Mouse (Mus musculus) liver, embryonic 15.5 days (tissue): ENCODE data around the gene Prdm15. TPM values are rescaled to one million over a fixed set of nuclear protein-coding genes. Genes with fewer than 3 reads are reported as not detected.

Experiments used
- ATAC-seq: fragments of 200-750 bp; cut with Nextera tagmentation; 2 replicates; pipeline ENCODE4 v1.8.0; 2017; ENCODE audit warnings: moderate number of reproducible peaks, mild to moderate bottlenecking, moderate library complexity; ENCODE audit not compliant: insufficient read depth
- H3K27ac ChIP-seq: fragments of 300-500 bp; sonication (generic); replicated peaks from 2 replicates; pipeline ENCODE4 v1.5.1; 2015; ENCODE audit warnings: mild to moderate bottlenecking, inconsistent platforms
- H3K27me3 ChIP-seq: fragments of 300-500 bp; sonication (generic); 2 replicates; pipeline ENCODE4 v1.6.1; 2015; ENCODE audit warnings: mild to moderate bottlenecking, inconsistent platforms
- H3K36me3 ChIP-seq: fragments of 300-500 bp; sonication (generic); replicated peaks from 2 replicates; pipeline ENCODE4 v1.6.1; 2015; ENCODE audit warnings: moderate library complexity, mild to moderate bottlenecking, inconsistent platforms
- H3K4me1 ChIP-seq: fragments of 300-500 bp; sonication (generic); replicated peaks from 2 replicates; pipeline ENCODE4 v1.6.1; 2015; ENCODE audit warnings: inconsistent platforms
- H3K4me2 ChIP-seq: fragments of 300-500 bp; sonication (generic); 2 replicates; pipeline ENCODE4 v1.6.1; 2015; ENCODE audit warnings: moderate library complexity, mild to moderate bottlenecking, inconsistent platforms
- H3K4me3 ChIP-seq: fragments of 300-500 bp; sonication (generic); replicated peaks from 2 replicates; pipeline ENCODE4 v1.5.1; 2015; ENCODE audit warnings: mild to moderate bottlenecking, inconsistent platforms
- H3K9ac ChIP-seq: fragments of 300-500 bp; sonication (generic); 2 replicates; pipeline ENCODE4 v1.6.1; 2015; ENCODE audit warnings: moderate library complexity, mild to moderate bottlenecking, inconsistent platforms
- H3K9me3 ChIP-seq: fragments of 300-500 bp; sonication (generic); replicated peaks from 2 replicates; pipeline ENCODE4 v1.6.1; 2016; ENCODE audit warnings: inconsistent platforms
- WGBS: fragments of 180-500 bp; shearing (Covaris S2); methylation state at CpG from one replicate; pipeline ENCODE4 v1.1.7; 2015; ENCODE audit warnings: mixed read lengths; ENCODE audit not compliant: insufficient replicate concordance; 5-methylcytosine and 5-hydroxymethylcytosine counted together
- polyA plus RNA-seq: library from polyadenylated mRNA; unstranded; fragments of >200 nt; fragmentation: Nextera tagmentation; extraction: Ambion mirVana; gene quantifications from 2 replicates; pipeline ENCODE4 v1.2.1, GENCODE M21; 2015

The Prdm15 gene
- polyA plus RNA-seq, 1 experiment from 2014 or later = 2.7 TPM

DNA sequence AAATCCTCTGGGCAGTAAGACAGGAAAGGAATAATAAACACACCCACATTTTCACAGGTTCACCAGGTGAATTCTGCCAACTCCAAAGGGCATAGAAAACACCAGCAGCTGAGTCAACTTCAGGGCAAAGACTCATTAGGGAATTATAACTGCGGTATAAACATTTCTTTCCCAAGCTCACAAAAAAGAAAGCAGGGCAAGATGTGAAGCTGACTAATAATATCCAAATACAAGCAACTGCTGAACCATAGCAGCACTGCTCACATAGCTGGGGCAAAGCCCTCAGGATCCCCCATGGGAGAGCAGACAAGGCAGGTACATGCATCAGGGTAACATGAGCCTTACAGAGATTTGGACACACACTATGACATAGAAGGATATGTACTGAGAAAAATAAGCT is 34.2 kb downstream of the Prdm15 start:
- H3K4me1 ChIP-seq = no peaks in the 10 kb centered on the region
- H3K36me3 ChIP-seq = peaks cover 70% of the 10 kb centered on the region
- no peaks in the 10 kb centered on the region for H3K27me3 ChIP-seq
- no peaks in the 10 kb centered on the region for H3K9me3 ChIP-seq
- no peak overlapping the region for H3K4me2 ChIP-seq
- 86% methylated on average over 1 of the region's 1 CpGs for WGBS
- ATAC-seq = no peak
- H3K4me3 ChIP-seq = no peak overlapping the region
- H3K9ac ChIP-seq = no peak overlapping the region
- no peak overlapping the region for H3K27ac ChIP-seq

DNA sequence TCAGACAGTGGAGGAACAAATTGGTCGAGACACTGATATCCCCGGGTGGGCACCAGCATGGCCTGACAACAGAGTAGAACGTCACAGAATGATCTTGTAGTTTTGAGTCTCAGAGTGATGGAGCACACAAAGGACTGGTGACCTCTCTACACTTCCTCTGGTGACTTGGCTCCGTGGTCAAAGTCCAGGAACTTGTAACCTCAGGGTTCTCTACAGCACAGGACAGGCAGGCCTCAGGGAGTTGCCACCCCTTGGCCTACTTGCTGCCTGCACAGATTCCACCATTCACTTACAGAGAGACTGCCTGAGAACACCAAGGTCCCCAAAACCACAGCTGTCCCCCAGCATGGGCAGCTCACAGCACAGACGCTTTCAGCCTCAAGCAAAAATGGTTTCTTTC is 36.4 kb downstream of the Prdm15 start:
- H3K4me2 ChIP-seq = no peak overlapping the region
- no peak overlapping the region for H3K4me3 ChIP-seq
- 57% methylated on average over 5 of the region's 5 CpGs for WGBS
- no peaks in the 10 kb centered on the region for H3K27me3 ChIP-seq
- H3K9me3 ChIP-seq = no peaks in the 10 kb centered on the region
- no peaks in the 10 kb centered on the region for H3K4me1 ChIP-seq
- H3K36me3 ChIP-seq = peaks cover 76% of the 10 kb centered on the region
- H3K9ac ChIP-seq = no peak overlapping the region
- no peak for ATAC-seq
- no peak overlapping the region for H3K27ac ChIP-seq

DNA sequence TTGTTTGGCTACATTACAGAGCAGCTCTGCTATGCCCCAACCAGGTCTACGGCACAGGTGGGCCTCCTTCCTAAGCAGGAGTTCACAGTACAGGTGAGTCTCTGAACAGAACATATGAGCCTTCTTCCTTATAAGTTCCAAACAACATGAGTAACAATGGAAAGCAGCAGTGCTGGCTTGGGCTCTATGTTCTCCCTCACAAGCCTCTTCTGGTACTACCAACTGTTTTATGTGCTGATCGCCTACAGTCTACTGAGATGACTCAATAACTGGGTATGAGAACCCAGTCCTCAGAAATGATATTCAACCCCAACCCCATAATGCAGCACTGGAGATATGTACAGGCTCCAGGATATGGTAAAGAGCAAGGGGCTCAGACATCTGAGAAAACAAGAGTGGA is 37.6 kb downstream of the Prdm15 start:
- WGBS = 79% methylated on average over 2 of the region's 2 CpGs
- peaks cover 75% of the 10 kb centered on the region for H3K36me3 ChIP-seq
- no peak for ATAC-seq
- H3K9ac ChIP-seq = no peak overlapping the region
- no peaks in the 10 kb centered on the region for H3K4me1 ChIP-seq
- H3K4me2 ChIP-seq = no peak overlapping the region
- H3K9me3 ChIP-seq = no peaks in the 10 kb centered on the region
- H3K27ac ChIP-seq = no peak overlapping the region
- no peaks in the 10 kb centered on the region for H3K27me3 ChIP-seq
- H3K4me3 ChIP-seq = no peak overlapping the region

DNA sequence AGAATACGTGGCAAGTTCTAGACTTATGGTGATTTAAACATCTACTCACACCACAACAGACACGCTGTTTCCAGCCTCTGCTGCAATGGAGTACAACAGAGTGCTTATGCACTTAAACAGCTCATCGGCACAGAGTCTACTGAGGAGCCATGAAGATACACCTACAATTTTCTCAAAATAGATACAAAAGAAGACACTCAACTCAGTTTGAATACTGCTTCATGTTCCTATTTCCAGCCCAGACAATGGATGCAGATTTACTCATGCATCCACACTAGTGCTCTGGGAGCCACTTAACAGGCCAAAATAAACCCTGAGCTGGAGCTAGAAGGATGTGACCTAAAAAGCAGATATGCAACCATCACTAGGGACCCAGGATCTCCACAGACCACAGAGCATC is 42.8 kb downstream of the Prdm15 start:
- Histone ChIP-seq H3K4me1 (no peaks in the 10 kb centered on the region), H3K4me2 (no peak overlapping the region), H3K9me3 (no peaks in the 10 kb centered on the region), H3K27me3 (no peaks in the 10 kb centered on the region), H3K36me3 (peaks cover 81% of the 10 kb centered on the region), H3K27ac (no peak overlapping the region), H3K9ac (no peak overlapping the region), H3K4me3 (no peak overlapping the region)
- 73% methylated on average over 3 of the region's 3 CpGs for WGBS
- no peak for ATAC-seq

DNA sequence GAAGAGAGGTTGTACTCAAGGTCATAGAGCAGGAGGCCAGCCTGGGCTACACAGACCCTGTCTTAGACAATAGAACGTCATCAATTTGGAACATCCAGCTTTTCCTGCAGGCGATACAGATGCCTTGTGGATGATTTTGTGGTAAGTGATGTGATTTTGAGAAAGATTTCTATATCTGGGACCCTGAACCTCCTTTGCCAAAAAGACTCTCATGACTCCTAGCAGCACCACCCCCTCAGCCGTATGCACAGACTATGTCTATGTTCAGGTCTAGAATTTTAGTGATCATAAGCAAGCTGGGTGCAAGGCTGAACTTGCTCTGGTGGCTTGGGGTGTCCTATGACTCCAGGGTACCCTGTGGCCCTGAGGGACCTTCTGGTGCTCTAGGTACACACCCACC is 46.0 kb downstream of the Prdm15 start:
- Histone ChIP-seq H3K27me3 (no peaks in the 10 kb centered on the region), H3K27ac (no peak overlapping the region), H3K4me3 (no peak overlapping the region), H3K4me1 (no peaks in the 10 kb centered on the region), H3K4me2 (no peak overlapping the region), H3K9me3 (no peaks in the 10 kb centered on the region), H3K9ac (no peak overlapping the region), H3K36me3 (peaks cover 72% of the 10 kb centered on the region)
- 83% methylated on average over 3 of the region's 3 CpGs for WGBS
- ATAC-seq = no peak

DNA sequence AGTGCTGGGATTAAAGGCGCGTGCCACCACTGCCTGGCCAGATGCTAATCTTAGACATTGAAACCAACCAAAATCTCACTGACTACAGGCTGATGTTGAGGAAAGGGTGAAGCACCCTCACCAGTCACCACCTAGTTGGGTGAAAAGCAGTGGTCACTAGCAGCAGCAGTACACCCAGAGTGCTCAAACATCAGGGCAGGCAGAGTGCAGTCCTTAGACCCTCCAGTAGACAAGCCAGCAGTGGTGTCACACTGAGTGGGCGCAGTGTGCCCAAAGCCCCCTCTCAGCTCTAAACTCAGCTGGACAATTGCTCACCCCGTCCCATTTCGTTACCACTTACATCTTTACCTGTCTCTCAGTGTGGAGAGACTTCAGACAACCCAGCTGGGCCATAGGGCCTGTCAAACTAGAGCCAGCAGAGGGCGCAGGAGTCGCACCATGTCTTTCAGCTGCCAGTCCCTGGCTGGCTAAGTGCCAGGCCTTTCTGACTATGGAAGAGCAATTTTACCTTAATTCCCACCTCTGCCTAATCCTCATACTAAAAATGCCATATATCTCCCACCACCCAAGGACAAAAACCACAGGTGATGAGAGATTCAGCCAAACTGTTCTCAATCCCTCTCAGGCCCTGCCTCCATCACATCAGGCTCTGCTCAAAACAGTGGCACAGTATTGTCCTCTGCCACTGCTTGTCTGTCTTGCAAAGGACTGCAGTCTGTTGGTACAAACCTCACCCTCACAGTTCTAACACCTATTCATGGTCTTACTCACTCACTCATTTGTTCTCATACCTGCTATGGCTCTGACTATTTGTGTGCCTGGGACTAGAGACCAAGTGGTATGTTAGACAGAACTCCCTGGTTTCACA is 46.7 kb downstream of the Prdm15 start:
- peaks cover 71% of the 10 kb centered on the region for H3K36me3 ChIP-seq
- H3K4me3 ChIP-seq = no peak overlapping the region
- no peak overlapping the region for H3K4me2 ChIP-seq
- H3K27ac ChIP-seq = no peak overlapping the region
- no peak overlapping the region for H3K9ac ChIP-seq
- H3K4me1 ChIP-seq = no peaks in the 10 kb centered on the region
- 68% methylated on average over 7 of the region's 7 CpGs for WGBS
- ATAC-seq = no peak; the same call in 1 of the 2 replicates
- H3K9me3 ChIP-seq = no peaks in the 10 kb centered on the region
- no peaks in the 10 kb centered on the region for H3K27me3 ChIP-seq

DNA sequence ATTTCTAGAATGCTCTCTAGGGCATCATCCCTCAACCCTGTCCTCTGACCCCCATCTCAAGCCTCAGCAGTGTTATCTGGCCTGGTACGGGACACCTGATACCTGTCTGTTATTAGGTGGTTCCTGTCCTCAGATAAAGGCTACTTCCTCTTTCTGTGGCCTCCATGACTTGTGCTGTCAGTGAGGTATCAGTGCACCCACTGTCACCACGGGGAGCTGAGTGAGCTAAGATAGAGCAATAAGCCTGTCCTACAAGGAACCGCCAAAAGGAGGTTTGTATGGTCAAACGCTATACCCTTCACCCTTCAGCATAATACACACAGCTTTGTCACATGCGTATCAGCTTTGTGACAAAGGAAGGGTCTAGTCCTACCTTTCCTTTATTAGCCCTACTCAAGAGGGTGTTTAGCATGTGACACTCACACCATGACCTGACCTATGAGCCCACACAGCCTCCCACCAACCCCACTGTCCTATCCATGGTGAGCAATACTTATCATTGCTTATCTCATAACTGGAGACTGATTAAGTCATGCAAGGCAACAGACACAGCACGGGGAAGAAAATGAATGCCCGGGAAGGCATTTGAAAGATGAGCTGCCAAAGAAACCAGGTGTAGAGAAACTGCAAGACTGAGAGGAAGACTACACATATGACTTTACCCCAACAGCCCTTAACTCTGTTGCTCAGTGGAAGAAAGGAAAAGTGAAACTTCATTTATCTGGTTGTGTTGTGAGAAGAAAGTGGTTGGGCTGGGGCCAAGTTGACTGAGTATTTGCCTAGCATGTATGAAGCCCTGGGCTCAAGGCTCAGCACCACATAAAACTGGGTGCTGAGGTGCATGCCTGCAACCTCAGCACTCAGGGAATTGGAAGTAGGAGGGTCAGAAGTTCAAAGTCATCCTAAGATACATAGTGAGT is 53.4 kb downstream of the Prdm15 start:
- WGBS = 38% methylated on average over 7 of the region's 7 CpGs
- Histone ChIP-seq H3K36me3 (peaks cover 69% of the 10 kb centered on the region), H3K27ac (no peak overlapping the region), H3K27me3 (no peaks in the 10 kb centered on the region), H3K9me3 (no peaks in the 10 kb centered on the region), H3K4me2 (no peak overlapping the region), H3K4me3 (no peak overlapping the region), H3K4me1 (no peaks in the 10 kb centered on the region), H3K9ac (no peak overlapping the region)
- ATAC-seq = peak; percentile 23; the same call in 1 of the 2 replicates

DNA sequence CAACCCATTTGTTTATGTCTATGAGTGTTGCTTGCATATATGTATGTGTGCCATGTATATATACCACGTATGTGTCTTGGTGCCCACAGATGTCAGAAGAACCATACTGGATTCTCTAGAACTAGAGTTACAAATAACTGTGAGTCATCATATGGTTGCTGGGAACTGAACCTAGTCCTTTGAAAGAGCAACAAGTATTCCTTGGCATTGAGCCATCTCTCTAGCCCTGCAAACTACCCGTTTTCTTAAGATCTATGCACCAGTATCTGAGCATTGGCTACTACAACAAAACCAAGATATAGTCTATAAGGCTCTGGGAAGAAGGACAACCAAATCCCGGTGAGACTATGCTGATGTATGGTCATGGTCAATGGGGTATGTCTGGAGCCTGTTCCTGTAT is 54.4 kb downstream of the Prdm15 start:
- ATAC-seq = no peak
- Histone ChIP-seq H3K36me3 (peaks cover 72% of the 10 kb centered on the region), H3K27me3 (no peaks in the 10 kb centered on the region), H3K9ac (no peak overlapping the region), H3K4me3 (no peak overlapping the region), H3K27ac (no peak overlapping the region), H3K9me3 (no peaks in the 10 kb centered on the region), H3K4me2 (no peak overlapping the region), H3K4me1 (no peaks in the 10 kb centered on the region)
- whole genome bisulfite sequencing = 77% methylated on average over 3 of the region's 3 CpGs

DNA sequence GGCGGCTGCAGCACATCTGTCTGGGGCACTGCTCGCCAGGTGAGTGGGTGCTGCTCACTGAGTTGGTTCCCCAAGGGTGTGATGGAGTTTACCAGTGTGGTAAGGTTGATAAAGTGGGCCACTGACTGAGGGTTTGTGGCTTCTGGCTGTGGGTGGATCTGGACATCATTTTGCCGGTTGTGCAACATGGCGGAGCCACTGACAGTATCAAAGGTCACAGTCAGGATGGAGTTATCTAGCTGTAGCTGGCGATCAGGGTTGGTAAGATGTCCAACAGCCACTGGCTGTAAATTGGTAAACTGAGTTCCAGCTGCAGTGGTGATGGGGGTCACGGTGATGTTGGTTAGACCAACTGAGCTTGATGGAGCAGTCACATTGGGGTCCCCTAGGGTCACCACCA is 57.4 kb downstream of the Prdm15 start:
- WGBS = 74% methylated on average over 6 of the region's 6 CpGs
- Histone ChIP-seq H3K9ac (no peak overlapping the region), H3K27me3 (no peaks in the 10 kb centered on the region), H3K4me3 (no peak overlapping the region), H3K4me2 (no peak overlapping the region), H3K36me3 (peaks cover 57% of the 10 kb centered on the region), H3K4me1 (no peaks in the 10 kb centered on the region), H3K27ac (no peak overlapping the region), H3K9me3 (no peaks in the 10 kb centered on the region)
- ATAC-seq = peak; percentile 27; the same call in 1 of the 2 replicates

DNA sequence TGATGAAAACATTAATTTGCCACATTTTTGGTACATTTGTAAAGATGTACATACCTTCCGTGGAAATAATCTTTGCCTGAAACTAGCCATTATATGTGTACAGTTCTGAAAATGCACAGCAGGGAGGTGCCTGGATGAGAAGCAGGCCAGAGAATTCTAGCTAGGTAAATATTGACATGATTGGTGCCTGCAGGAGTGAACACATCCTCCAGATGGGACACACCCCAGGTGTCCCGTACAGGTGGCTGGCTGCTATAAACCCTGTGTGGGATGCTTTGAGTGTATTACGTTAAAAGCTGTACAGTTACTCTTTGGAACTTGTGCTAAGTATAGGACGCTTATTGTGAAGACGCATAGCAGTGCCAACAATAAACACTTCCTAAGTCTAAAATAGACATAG is 68.6 kb downstream of the Prdm15 start:
- WGBS = 66% methylated on average over 5 of the region's 5 CpGs
- H3K9ac ChIP-seq = no peak overlapping the region
- no peak overlapping the region for H3K4me3 ChIP-seq
- H3K4me1 ChIP-seq = no peaks in the 10 kb centered on the region
- no peak for ATAC-seq
- H3K36me3 ChIP-seq = no peaks in the 10 kb centered on the region
- no peak overlapping the region for H3K27ac ChIP-seq
- no peak overlapping the region for H3K4me2 ChIP-seq
- H3K27me3 ChIP-seq = no peaks in the 10 kb centered on the region
- no peaks in the 10 kb centered on the region for H3K9me3 ChIP-seq

DNA sequence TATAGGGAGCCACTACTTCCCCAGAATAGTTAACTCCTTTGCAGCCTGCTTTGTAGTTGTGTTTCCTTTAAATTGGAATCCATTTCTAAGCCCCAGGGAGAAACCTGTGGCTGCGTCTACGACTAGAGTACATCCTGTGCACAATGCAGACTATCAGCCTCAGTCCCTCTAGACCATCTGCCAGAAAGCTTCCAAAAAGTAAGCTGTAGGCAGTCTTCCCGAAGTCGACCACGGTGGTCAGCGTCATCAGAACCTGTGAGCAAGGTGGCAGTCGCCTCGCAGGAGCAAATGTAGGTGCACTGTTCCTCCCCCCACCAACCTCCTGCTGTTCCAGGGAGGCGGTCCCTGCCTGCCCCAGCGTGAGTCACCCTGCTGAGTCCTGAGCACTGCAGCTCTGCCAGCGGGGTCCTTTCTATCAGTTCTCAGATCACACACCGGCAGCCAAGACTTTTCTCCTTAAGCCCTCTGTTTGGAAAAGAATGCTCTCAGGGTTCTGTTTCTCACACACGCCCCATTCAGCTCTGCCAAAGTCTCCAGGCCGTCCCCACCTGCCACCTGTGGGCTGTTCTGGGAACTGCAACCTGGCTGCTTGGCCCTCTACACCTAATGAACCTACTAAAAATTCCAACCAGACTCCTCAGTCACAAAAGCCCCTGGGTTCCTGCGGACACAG is 73.2 kb downstream of the Prdm15 start:
- Histone ChIP-seq H3K27ac (no peak overlapping the region), H3K9ac (no peak overlapping the region), H3K27me3 (no peaks in the 10 kb centered on the region), H3K4me3 (no peak overlapping the region; the same call in 1 of the 2 replicates), H3K36me3 (no peaks in the 10 kb centered on the region), H3K4me1 (no peaks in the 10 kb centered on the region), H3K9me3 (no peaks in the 10 kb centered on the region), H3K4me2 (peak overlapping the region; percentile 35)
- no peak for ATAC-seq
- WGBS = 34% methylated on average over 15 of the region's 15 CpGs
